Mouse (Mus musculus): ENCODE results near the gene Gimap9.
A peak's percentile ranks its signal among the peaks of the same experiment; 100 is the strongest.
"Not testable (repeated sequence)": the region's sequence is repeated elsewhere in the genome, so short reads cannot be mapped to it uniquely, and the experiment has no call there.

Gene Gimap9

GRCm38 (mm10) chr6:48664750-48665149, 11.2 kb upstream of the Gimap9 start:
- DNase-seq (ENCODE audit: inconsistent ontology term), result no peak

GRCm38 (mm10) chr6:48665471-48665870, 10.5 kb upstream of the Gimap9 start:
- DNase-seq (ENCODE audit: inconsistent ontology term), result no peak

GRCm38 (mm10) chr6:48666159-48666586, 9.8 kb upstream of the Gimap9 start:
- DNase-seq (ENCODE audit: inconsistent ontology term), result no peak

- no peak for DNase-seq (ENCODE audit: inconsistent ontology term)
Observed at GRCm38 (mm10) chr6:48668022-48668421, 7.9 kb upstream of the Gimap9 start.

- DNase-seq (ENCODE audit: inconsistent ontology term), result no peak
Observed at GRCm38 (mm10) chr6:48669446-48669969, 6.4 kb upstream of the Gimap9 start.

- DNase-seq (ENCODE audit: inconsistent ontology term), result no peak
Observed at GRCm38 (mm10) chr6:48674291-48675058, 1.5 kb upstream of the Gimap9 start.

GRCm38 (mm10) chr6:48675400-48675930, 464 bp upstream of the Gimap9 start:
- no peak for DNase-seq (ENCODE audit: inconsistent ontology term)

GRCm38 (mm10) chr6:48676860-48677415, 1.0 kb downstream of the Gimap9 start:
- no peak for DNase-seq (ENCODE audit: inconsistent ontology term)

- DNase-seq (ENCODE audit: inconsistent ontology term), result no peak
Observed at GRCm38 (mm10) chr6:48677492-48678345, 1.8 kb downstream of the Gimap9 start.

- no peak for DNase-seq (ENCODE audit: inconsistent ontology term)
Observed at GRCm38 (mm10) chr6:48678391-48678790, 2.5 kb downstream of the Gimap9 start.

- no peak for DNase-seq (ENCODE audit: inconsistent ontology term)
Observed at GRCm38 (mm10) chr6:48679701-48680100, 3.8 kb downstream of the Gimap9 start.

- DNase-seq (ENCODE audit: inconsistent ontology term), result no peak
Observed at GRCm38 (mm10) chr6:48680421-48680820, 4.5 kb downstream of the Gimap9 start.

- DNase-seq (ENCODE audit: inconsistent ontology term), result no peak
Observed at GRCm38 (mm10) chr6:48681472-48682090, 5.7 kb downstream of the Gimap9 start.

GRCm38 (mm10) chr6:48682271-48682670, 6.3 kb downstream of the Gimap9 start:
- DNase-seq (ENCODE audit: inconsistent ontology term), result no peak

GRCm38 (mm10) chr6:48683263-48683821, 7.4 kb downstream of the Gimap9 start:
- not testable (repeated sequence) for DNase-seq (ENCODE audit: inconsistent ontology term)

GRCm38 (mm10) chr6:48684319-48684718, 8.4 kb downstream of the Gimap9 start, which contains the start of gene Gimap4:
Gene Gimap4, plus strand, starts transcription at chr6:48684549.
- no peak for DNase-seq (ENCODE audit: inconsistent ontology term)

- no peak for DNase-seq (ENCODE audit: inconsistent ontology term)
Observed at GRCm38 (mm10) chr6:48684806-48685205, 8.9 kb downstream of the Gimap9 start.

GRCm38 (mm10) chr6:48685251-48685650, 9.3 kb downstream of the Gimap9 start:
- no peak for DNase-seq (ENCODE audit: inconsistent ontology term)

- DNase-seq (ENCODE audit: inconsistent ontology term), result peak; percentile 64
Observed at GRCm38 (mm10) chr6:48685694-48686665, 10.1 kb downstream of the Gimap9 start.

GRCm38 (mm10) chr6:48687077-48687476, 11.1 kb downstream of the Gimap9 start:
- DNase-seq (ENCODE audit: inconsistent ontology term), result peak; percentile 26

All from Muller cell, postnatal 12 days (primary cell).